Mouse (Mus musculus) stomach, postnatal 0 days (tissue): ENCODE measurements around the gene Brdt. TPM values are rescaled to one million over a fixed set of nuclear protein-coding genes. Genes with fewer than 3 reads are reported as not detected.
A peak's percentile ranks its signal among the peaks of the same experiment; 100 is the strongest.

Experiments used
- ATAC-seq: fragments of 200-750 bp; cut with Nextera tagmentation; 2 replicates; pipeline ENCODE4 v1.8.0; 2017; ENCODE audit not compliant: low FRiP score, low TSS enrichment
- DNase-seq: peaks from one replicate; pipeline ENCODE4 v3.0.0-alpha.2; 2016; ENCODE audit warnings: low spot score
- H3K27ac ChIP-seq: fragments of 300-500 bp; sonication (generic); replicated peaks from 2 replicates; pipeline ENCODE4 v1.5.1; 2014; ENCODE audit warnings: mild to moderate bottlenecking, control low read depth
- H3K27me3 ChIP-seq: fragments of 300-500 bp; sonication (generic); 2 replicates; pipeline ENCODE4 v1.6.1; 2014; ENCODE audit warnings: low read length; ENCODE audit not compliant: control insufficient read depth, insufficient read depth
- H3K36me3 ChIP-seq: fragments of 300-500 bp; sonication (generic); 2 replicates; pipeline ENCODE4 v1.6.1; 2014; ENCODE audit warnings: low read length, mixed read lengths; ENCODE audit not compliant: control insufficient read depth, insufficient read depth
- H3K4me1 ChIP-seq: fragments of 300-500 bp; sonication (generic); replicated peaks from 2 replicates; pipeline ENCODE4 v1.6.1; 2014; ENCODE audit warnings: antibody characterized with exemption; ENCODE audit not compliant: control insufficient read depth, insufficient read depth
- H3K4me2 ChIP-seq: fragments of 300-500 bp; sonication (generic); replicated peaks from 2 replicates; pipeline ENCODE4 v1.6.1; 2014; ENCODE audit warnings: low read depth, mild to moderate bottlenecking, control low read depth, moderate library complexity
- H3K4me3 ChIP-seq: fragments of 300-500 bp; sonication (generic); 2 replicates; pipeline ENCODE4 v1.5.1; 2014; ENCODE audit warnings: low read depth, low read length, control low read depth
- H3K9ac ChIP-seq: fragments of 300-500 bp; sonication (generic); 2 replicates; pipeline ENCODE4 v1.6.1; 2014; ENCODE audit warnings: mild to moderate bottlenecking, low read length, control low read depth, mixed read lengths
- H3K9me3 ChIP-seq: fragments of 300-500 bp; sonication (generic); 2 replicates; pipeline ENCODE4 v1.6.1; 2016; ENCODE audit warnings: low read length; ENCODE audit not compliant: control insufficient read depth
- CTCF ChIP-seq: IDR thresholded peaks from 2 replicates; pipeline ENCODE4 v1.5.1; 2016; ENCODE audit warnings: antibody characterized with exemption, low read depth, mild to moderate bottlenecking, moderate library complexity
- EP300 ChIP-seq: optimal IDR thresholded peaks from 2 replicates; pipeline ENCODE3; 2016; ENCODE audit warnings: antibody characterized with exemption
- WGBS: fragments of 180-500 bp; shearing (Covaris S2); extraction: QIAGEN DNeasy Blood & Tissue Kit; methylation state at CpG from one replicate; pipeline ENCODE4 v1.1.7; 2014; 5-methylcytosine and 5-hydroxymethylcytosine counted together
- polyA plus RNA-seq: library from polyadenylated mRNA; unstranded; fragments of >200 nt; fragmentation: Nextera tagmentation; extraction: Ambion mirVana; gene quantifications from 2 replicates; pipeline ENCODE4 v1.2.1, GENCODE M21; 2015

Gene Brdt
- polyA plus RNA-seq: 1.1 and 1.3 TPM in 2 replicates

- no peaks in the 10 kb centered on the region for H3K9me3 ChIP-seq
- TF ChIP-seq CTCF: no peak
- no peak for TF ChIP-seq EP300
- no peak within 1 kb of the TSS for H3K4me3 ChIP-seq
- no peaks in the 10 kb centered on the region for H3K27me3 ChIP-seq
- H3K36me3 ChIP-seq: no peaks in the 10 kb centered on the region
- DNase-seq: no peak
- no peak within 1 kb of the TSS for H3K4me2 ChIP-seq
- ATAC-seq: no peak
- no peak within 1 kb of the TSS for H3K27ac ChIP-seq
- 86% methylated on average over 30 of the region's 30 CpGs for WGBS
- H3K9ac ChIP-seq: no peak within 1 kb of the TSS
- H3K4me1 ChIP-seq: no peaks in the 10 kb centered on the region
These were observed at the start of gene Brdt for GRCm38 (mm10) chr5:107330916-107331421. Gene Brdt, plus strand, starts transcription at chr5:107331159.

- no peak for DNase-seq
- Histone ChIP-seq H3K27me3 (no peaks in the 10 kb centered on the region), H3K4me2 (no peak overlapping the region), H3K4me1 (no peaks in the 10 kb centered on the region; the same call in 1 of the 2 replicates), H3K9me3 (no peaks in the 10 kb centered on the region), H3K36me3 (no peaks in the 10 kb centered on the region), H3K9ac (no peak overlapping the region), H3K27ac (no peak overlapping the region), H3K4me3 (no peak overlapping the region)
- TF ChIP-seq EP300: no peak
- TF ChIP-seq CTCF: no peak
- no peak for ATAC-seq
- 70% methylated on average over 9 of the region's 9 CpGs for WGBS
These were observed 48.2 kb upstream of the Brdt start for GRCm38 (mm10) chr5:107282561-107283307.

GRCm38 (mm10) chr5:107283935-107284524 is 46.9 kb upstream of the Brdt start:
- ATAC-seq (no peak), DNase-seq (no peak)
- Histone ChIP-seq H3K9me3 (no peaks in the 10 kb centered on the region), H3K4me1 (no peaks in the 10 kb centered on the region; the same call in 1 of the 2 replicates), H3K36me3 (no peaks in the 10 kb centered on the region), H3K4me3 (no peak overlapping the region), H3K9ac (no peak overlapping the region), H3K27ac (no peak overlapping the region), H3K27me3 (no peaks in the 10 kb centered on the region), H3K4me2 (no peak overlapping the region)
- 62% methylated on average over 10 of the region's 10 CpGs for WGBS
- TF ChIP-seq EP300 (no peak), CTCF (no peak)

GRCm38 (mm10) chr5:107285563-107285962 is 45.4 kb upstream of the Brdt start:
- 63% methylated on average over 6 of the region's 6 CpGs for WGBS
- Histone ChIP-seq H3K9ac (no peak overlapping the region), H3K27ac (no peak overlapping the region), H3K36me3 (no peaks in the 10 kb centered on the region), H3K4me3 (no peak overlapping the region), H3K4me2 (no peak overlapping the region), H3K27me3 (no peaks in the 10 kb centered on the region), H3K4me1 (no peaks in the 10 kb centered on the region; the same call in 1 of the 2 replicates), H3K9me3 (no peaks in the 10 kb centered on the region)
- no peak for ATAC-seq
- TF ChIP-seq EP300 (no peak), CTCF (no peak)
- no peak for DNase-seq

- Histone ChIP-seq H3K9me3 (no peaks in the 10 kb centered on the region), H3K4me2 (peak overlapping the region; percentile 81), H3K4me3 (peak overlapping the region; percentile 94), H3K9ac (no peak overlapping the region), H3K27ac (0 out of 2 replicates have a peak overlapping the region, but pooled peaks have one; percentile 8), H3K27me3 (no peaks in the 10 kb centered on the region), H3K4me1 (no peaks in the 10 kb centered on the region; the same call in 1 of the 2 replicates), H3K36me3 (no peaks in the 10 kb centered on the region)
- WGBS: 20% methylated on average over 6 of the region's 6 CpGs
- DNase-seq: peak; percentile 75
- TF ChIP-seq CTCF (peak; percentile 87), EP300 (no peak)
- no peak for ATAC-seq
These were observed 43.6 kb upstream of the Brdt start for GRCm38 (mm10) chr5:107287254-107287907.

- Histone ChIP-seq H3K9ac (peak overlapping the region; percentile 89), H3K4me3 (peak overlapping the region; percentile 94), H3K36me3 (no peaks in the 10 kb centered on the region), H3K27me3 (no peaks in the 10 kb centered on the region), H3K27ac (no peak overlapping the region; the same call in 1 of the 2 replicates), H3K4me2 (peak overlapping the region; percentile 81), H3K4me1 (no peaks in the 10 kb centered on the region; the same call in 1 of the 2 replicates), H3K9me3 (no peaks in the 10 kb centered on the region)
- 32% methylated on average over 5 of the region's 5 CpGs for WGBS
- TF ChIP-seq CTCF (no peak), EP300 (no peak)
- DNase-seq (peak; percentile 10), ATAC-seq (no peak)
These were observed 43.1 kb upstream of the Brdt start for GRCm38 (mm10) chr5:107287908-107288267.
